Mouse (Mus musculus) heart, adult 2 months (tissue): ENCODE measurements around the gene Rnf208.

Experiments used
- CTCF ChIP-seq: fragments of 200-600 bp; IDR thresholded peaks from 2 replicates; pipeline ENCODE4 v1.8.1; 2022; ENCODE audit warnings: antibody characterized with exemption, mild to moderate bottlenecking, moderate library complexity
- EP300 ChIP-seq: fragments of 200-500 bp; IDR thresholded peaks from 2 replicates; pipeline ENCODE4 v1.6.1; 2011; ENCODE audit warnings: low read depth, low read length, control low read depth; ENCODE audit not compliant: insufficient read depth
- POLR2A ChIP-seq: fragments of 200-500 bp; IDR thresholded peaks from 2 replicates; pipeline ENCODE4 v1.6.1; 2011; ENCODE audit warnings: mild to moderate bottlenecking, low read depth, low read length, control low read depth; ENCODE audit not compliant: insufficient read depth

DNA sequence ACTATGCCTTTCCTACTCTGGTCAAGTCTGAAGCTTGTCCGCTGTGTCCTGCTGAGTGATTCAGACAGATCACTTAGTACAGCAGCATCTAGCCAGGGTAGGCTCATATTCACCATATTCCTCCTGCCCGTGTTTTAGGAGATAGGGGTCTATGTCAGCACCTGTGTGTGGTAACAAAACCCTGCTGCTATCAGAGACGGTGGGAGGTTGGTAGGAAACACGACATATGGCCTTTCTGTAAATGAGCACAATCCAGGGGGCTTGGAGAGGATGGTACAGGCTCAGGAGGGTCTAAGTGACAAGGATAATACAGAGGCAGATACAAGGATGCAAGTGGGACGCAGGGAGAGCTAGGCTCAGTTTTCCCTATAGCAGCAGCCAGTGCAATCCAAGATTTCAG is 12.5 kb upstream of the Rnf208 start:
- TF ChIP-seq POLR2A, result no peak
- no peak for TF ChIP-seq CTCF
- no peak for TF ChIP-seq EP300
